Mouse (Mus musculus) monocyte, adult 2 months (primary cell): ENCODE measurements at regions not wholly inside any gene's neighbourhood (a gene's known extent, or its start where the extent isn't known, plus 50 kb on each side); places are given as distances from the start of the nearest gene placed in this dataset.
A peak's percentile ranks its signal among the peaks of the same experiment; 100 is the strongest.

Experiments used
- DNase-seq, 2 experiments: peaks; one replicate each; pipeline ENCODE4 v3.0.0; 2022; ENCODE audit warnings: low spot score in 2 of 2, low read depth in 1 of 2

- no peak for DNase-seq
Observed at GRCm38 (mm10) chr15:63671081-63671480, 173.9 kb downstream of the Gsdmc2 start.

- DNase-seq, result no peak
Observed at GRCm38 (mm10) chr15:63670561-63670960, 174.4 kb downstream of the Gsdmc2 start.

GRCm38 (mm10) chr15:63667536-63667935 is 177.4 kb downstream of the Gsdmc2 start:
- DNase-seq, result no peak

- DNase-seq, result no peak
Observed at GRCm38 (mm10) chr15:63665517-63665916, 179.5 kb downstream of the Gsdmc2 start.

GRCm38 (mm10) chr15:63664877-63665276 is 180.1 kb downstream of the Gsdmc2 start:
- DNase-seq, result no peak

- DNase-seq, result no peak
Observed at GRCm38 (mm10) chr15:63662183-63662582, 182.8 kb downstream of the Gsdmc2 start.

- no peak for DNase-seq
Observed at GRCm38 (mm10) chr15:63658031-63658521, 186.9 kb downstream of the Gsdmc2 start.

GRCm38 (mm10) chr15:63652216-63652961 is 192.6 kb downstream of the Gsdmc2 start:
- peak; percentile 40 to 72 for DNase-seq

GRCm38 (mm10) chr15:63651120-63651519 is 193.9 kb downstream of the Gsdmc2 start:
- no peak for DNase-seq

GRCm38 (mm10) chr15:63648142-63648989 is 196.6 kb downstream of the Gsdmc2 start:
- DNase-seq, result no peak

- no peak for DNase-seq
Observed at GRCm38 (mm10) chr15:63624814-63625213, 220.2 kb downstream of the Gsdmc2 start.

- DNase-seq, result no peak
Observed at GRCm38 (mm10) chr15:63624249-63624648, 220.7 kb downstream of the Gsdmc2 start.

- peak in 1 of 2 experiments; percentile 7 for DNase-seq
Observed at GRCm38 (mm10) chr15:63616506-63617208, 228.3 kb downstream of the Gsdmc2 start.

GRCm38 (mm10) chr15:63614191-63614590 is 230.8 kb downstream of the Gsdmc2 start:
- no peak for DNase-seq

- no peak for DNase-seq
Observed at GRCm38 (mm10) chr15:63613120-63613519, 231.9 kb downstream of the Gsdmc2 start.

GRCm38 (mm10) chr15:63611161-63611560 is 233.8 kb downstream of the Gsdmc2 start:
- DNase-seq, result peak; percentile 18 to 19

- DNase-seq, result no peak
Observed at GRCm38 (mm10) chr15:63603100-63603714, 241.8 kb downstream of the Gsdmc2 start.

GRCm38 (mm10) chr15:63601543-63601942 is 243.4 kb downstream of the Gsdmc2 start:
- peak in 1 of 2 experiments; percentile 7 for DNase-seq

GRCm38 (mm10) chr15:63592758-63593463 is 252.1 kb downstream of the Gsdmc2 start:
- DNase-seq, result no peak

GRCm38 (mm10) chr15:63559293-63559692 is 285.7 kb downstream of the Gsdmc2 start:
- no peak for DNase-seq
